Mouse (Mus musculus): ENCODE measurements around the gene Galnt4.

Galnt4 gene

GRCm38 (mm10) chr10:99115471-99116236 is 7.7 kb downstream of the Galnt4 start:
- DNase-seq (ENCODE audit: low spot score in 2 of 2) = no peak

DNA sequence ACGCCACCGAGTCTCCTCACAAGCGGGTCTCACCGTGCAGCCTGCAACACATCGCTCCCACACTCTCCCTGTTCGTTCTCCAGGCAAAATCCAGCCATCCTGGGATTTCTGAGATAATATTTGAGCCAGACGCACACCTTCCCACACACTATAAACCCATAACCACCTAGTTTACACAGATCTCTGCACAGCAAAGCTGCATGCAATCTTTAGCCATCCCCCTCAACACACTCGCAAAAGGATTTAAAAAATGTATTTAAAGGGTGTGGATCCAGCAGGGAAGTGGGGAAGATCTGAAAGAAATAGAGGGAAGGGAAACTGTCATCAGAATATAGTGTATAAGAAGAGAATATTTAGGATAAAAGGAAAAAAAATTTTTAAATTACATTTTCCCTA is 8.3 kb downstream of the Galnt4 start:
- DNase-seq (ENCODE audit: low spot score in 2 of 2) = no peak

- DNase-seq (ENCODE audit: low spot score in 2 of 2) = no peak
Observed at GRCm38 (mm10) chr10:99116650-99117615, 9.0 kb downstream of the Galnt4 start.

DNA sequence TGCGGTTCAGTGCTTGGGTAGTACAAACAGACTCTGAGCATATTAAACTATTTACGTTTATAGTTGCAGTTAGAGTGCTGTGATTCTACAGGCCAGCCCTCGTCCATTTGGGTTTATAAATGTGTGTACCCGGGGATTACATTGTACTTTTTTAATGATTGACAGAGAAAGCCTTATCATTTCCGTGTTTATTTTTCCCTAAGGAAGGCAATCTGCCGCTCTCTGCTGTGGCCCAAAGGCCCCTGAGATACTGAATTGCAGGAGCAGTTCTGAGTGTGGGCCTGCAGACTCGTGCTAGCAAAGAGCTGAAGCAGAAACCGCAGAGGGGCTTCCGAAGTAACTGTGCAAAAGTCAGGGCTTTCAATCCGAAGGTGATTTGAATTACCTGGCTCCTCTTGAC is 9.9 kb downstream of the Galnt4 start:
- no peak for DNase-seq (ENCODE audit: low spot score in 2 of 2)

DNA sequence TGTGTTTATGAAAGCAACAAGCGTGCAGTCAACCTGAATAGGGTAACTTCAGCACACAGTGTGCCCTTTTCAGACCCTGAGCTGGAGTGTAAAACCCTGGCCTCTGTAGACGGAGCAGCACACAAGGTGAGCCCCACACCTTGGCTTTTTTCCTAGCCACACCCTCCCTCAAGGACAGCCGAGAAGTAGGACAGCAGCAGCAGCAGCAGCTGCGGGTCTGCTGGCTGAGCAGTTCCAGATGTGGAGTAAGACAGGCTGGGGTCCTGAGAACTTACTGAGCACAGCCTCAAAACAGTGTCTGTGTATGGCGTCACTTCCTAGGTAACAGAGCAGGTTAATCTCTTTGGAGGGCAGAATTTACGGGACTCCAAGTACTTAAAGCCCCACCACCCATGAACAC is 10.7 kb downstream of the Galnt4 start:
- DNase-seq (ENCODE audit: low spot score in 2 of 2) = no peak

DNA sequence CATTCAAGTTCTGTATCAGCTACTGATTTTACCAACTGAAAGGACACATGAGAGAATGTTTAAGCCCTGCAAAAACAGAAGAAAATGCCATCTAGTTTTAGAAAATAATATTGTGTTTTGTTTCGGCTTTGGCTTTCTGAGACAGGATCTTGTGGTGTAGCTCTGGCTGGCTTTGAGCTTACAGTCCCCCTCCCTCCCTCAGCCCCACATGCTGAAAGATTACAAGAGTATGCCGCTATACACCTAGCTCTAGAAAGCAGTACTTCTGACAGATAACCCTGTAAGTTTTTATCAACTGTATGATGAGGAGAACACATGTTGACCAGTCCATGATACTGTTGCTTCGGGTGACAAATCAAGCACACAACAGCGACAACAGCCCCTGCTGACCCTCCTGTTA is 11.5 kb downstream of the Galnt4 start:
- no peak for DNase-seq (ENCODE audit: low spot score in 2 of 2)

DNA sequence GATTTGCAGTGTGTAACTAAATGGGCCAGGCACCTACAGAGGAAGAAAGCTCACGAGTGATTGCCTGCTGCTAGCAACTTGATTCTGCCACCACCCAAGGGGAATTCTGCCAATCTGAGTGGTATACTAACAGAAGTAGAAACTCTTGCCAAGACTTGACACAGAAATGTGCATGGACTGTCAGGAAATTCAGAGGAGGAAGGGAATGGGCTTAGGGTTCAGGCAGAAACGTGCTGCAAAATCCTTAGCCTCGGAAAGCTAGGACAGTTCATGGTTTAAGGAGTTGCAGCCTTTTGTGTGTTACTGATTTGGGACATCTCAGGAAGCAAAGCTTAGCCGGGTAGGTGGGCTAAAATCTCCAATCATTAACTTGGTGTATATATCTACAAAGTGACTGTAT is 18.3 kb downstream of the Galnt4 start, which contains the start of gene Phxr2:
TSS of gene Phxr2 (minus strand) at position 101 of the 400 bp plus-strand sequence.
- DNase-seq (ENCODE audit: low spot score in 2 of 2) = no peak

DNA sequence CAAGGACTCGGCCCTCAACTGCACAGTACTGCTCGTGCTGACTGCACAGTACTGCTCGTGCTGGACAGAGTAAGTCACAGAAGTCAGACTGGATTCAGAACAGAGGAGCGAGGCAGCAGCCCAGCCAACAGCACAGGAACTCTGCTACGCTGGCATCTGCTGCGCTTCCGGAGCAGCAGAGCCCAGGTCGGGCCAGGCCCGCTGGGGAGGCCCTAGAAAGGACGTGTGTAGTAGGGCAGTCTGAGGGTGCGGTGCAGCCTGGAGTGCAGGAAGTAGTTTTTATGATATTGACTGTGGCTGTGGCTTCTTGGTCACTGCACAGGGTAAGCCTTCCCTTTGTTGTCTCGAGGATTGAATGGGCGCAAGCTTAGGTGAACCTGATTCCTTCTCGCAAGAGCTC is 19.0 kb downstream of the Galnt4 start:
- no peak for DNase-seq (ENCODE audit: low spot score in 2 of 2)

- DNase-seq (ENCODE audit: low spot score in 2 of 2) = no peak
Observed at GRCm38 (mm10) chr10:99127691-99128261, 19.8 kb downstream of the Galnt4 start.

GRCm38 (mm10) chr10:99130611-99131010 is 22.7 kb downstream of the Galnt4 start:
- no peak for DNase-seq (ENCODE audit: low spot score in 2 of 2)

GRCm38 (mm10) chr10:99131298-99131697 is 23.3 kb downstream of the Galnt4 start:
- no peak for DNase-seq (ENCODE audit: low spot score in 2 of 2)

GRCm38 (mm10) chr10:99132189-99132588 is 24.2 kb downstream of the Galnt4 start:
- DNase-seq (ENCODE audit: low spot score in 2 of 2) = no peak

GRCm38 (mm10) chr10:99132595-99133272 is 24.8 kb downstream of the Galnt4 start:
- no peak for DNase-seq (ENCODE audit: low spot score in 2 of 2)

GRCm38 (mm10) chr10:99133321-99133875 is 25.4 kb downstream of the Galnt4 start:
- DNase-seq (ENCODE audit: low spot score in 2 of 2) = no peak

GRCm38 (mm10) chr10:99136337-99136736 is 28.4 kb downstream of the Galnt4 start:
- no peak for DNase-seq (ENCODE audit: low spot score in 2 of 2)

DNA sequence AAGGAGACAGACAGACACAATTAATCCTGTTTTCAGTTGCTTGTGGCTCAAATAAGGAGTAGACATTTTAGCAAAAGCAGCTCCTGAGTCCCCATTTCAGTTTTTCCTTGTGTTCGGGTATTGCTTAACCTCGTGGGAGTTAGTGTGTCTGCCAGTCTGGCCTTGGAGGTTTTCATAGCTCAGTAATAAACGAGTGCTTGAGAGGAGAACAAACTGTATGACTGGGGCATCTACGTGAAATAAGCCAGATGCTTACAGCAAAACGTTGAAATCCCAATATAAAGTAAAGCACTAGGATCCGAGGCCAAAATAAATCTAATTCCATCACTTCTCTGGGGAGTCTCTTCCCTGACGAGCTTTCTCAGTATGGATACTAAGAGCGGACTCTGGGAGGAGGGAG is 37.7 kb downstream of the Galnt4 start:
- no peak for DNase-seq (ENCODE audit: low spot score in 2 of 2)

GRCm38 (mm10) chr10:99146596-99146995 is 38.6 kb downstream of the Galnt4 start:
- no peak for DNase-seq (ENCODE audit: low spot score in 2 of 2)

- no peak for DNase-seq (ENCODE audit: low spot score in 2 of 2)
Observed at GRCm38 (mm10) chr10:99150016-99150415, 42.1 kb downstream of the Galnt4 start.

DNA sequence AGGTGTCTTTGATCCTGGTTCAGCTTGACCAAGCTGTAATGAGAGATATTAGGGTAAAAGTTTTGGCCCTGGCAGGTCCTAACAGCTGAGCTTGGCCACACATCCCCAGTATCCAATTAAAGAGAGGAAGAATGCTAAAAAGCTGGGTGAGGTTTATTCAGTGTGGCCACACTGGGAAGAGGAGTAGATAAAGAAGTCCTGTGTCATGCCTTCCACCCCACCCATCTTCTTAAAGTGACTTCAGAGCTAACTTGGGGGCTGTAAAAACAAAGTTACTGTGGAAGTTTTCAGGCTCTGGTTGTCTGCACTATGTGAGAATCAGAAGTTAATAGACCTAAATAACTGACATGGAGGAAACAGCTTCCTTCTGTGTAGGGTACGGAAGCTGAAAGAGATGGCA is 43.6 kb downstream of the Galnt4 start:
- no peak for DNase-seq (ENCODE audit: low spot score in 2 of 2)

DNA sequence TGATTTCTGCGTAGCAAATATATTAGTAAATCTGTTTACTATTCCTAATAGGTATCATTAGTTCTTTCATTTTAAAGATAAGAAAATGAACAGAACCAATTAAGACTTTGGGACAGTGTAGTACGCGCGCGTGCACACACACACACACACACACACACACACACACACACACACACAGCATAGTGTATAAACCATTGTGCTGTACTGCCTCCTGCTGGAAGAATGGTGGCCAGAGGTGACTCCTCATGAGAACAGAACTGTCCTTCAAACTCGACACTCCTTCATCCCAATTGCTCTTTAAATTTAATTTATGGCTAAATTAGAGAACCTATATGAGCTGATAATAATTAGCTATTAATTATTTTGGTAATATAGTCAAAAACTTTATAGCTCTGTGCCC is 44.1 kb downstream of the Galnt4 start:
- no peak for DNase-seq (ENCODE audit: low spot score in 2 of 2)

- no peak for DNase-seq (ENCODE audit: low spot score in 2 of 2)
Observed at GRCm38 (mm10) chr10:99154635-99155034, 46.7 kb downstream of the Galnt4 start.
